Mouse (Mus musculus): ENCODE measurements around the gene Pakap.

DNA sequence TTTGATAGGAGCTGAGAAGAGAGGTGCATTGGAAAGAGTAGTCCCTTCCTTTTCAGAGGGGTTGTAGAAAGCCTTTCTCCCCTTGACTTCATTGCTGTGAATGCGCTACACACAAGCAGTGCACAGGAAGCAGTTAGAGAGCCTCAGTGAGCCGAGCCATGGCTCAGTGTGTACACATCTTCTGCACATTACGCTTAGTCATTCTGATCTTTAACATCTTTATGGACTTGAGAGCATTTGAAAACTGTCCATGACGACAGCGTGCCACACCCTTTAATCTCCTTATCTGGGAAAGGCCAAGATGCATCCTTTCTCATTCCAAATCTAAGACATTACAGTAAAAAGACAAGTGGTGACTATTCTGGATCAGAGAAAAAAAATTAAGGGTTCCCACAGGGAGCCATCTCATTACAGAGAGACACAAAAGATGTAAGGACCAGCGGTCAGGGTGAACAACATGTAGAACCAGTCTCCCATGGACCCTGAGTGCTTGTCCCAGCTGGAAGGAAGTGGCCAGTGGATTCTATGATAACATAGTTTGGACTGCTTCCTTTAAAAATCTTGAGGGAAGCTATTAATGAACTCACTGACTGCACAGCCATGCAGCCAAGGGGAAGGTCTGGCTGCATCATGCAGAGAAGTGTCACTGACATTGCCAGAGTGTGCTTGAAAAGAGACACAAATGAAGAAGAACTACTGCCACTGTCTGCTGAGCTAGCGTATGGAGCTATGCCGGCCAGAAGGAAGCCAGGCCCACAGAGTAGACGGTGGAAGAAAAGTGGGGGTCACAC, 42.6 kb upstream of the Pakap start:
- TF ChIP-seq CTCF (IDR thresholded peaks at IDR 0.05; ENCODE audit: borderline replicate concordance, extremely low read depth, insufficient read depth, insufficient read length) (no peak), POLR2A (IDR thresholded peaks at IDR 0.05; ENCODE audit: borderline replicate concordance, extremely low read depth, insufficient read depth, insufficient read length, poor library complexity, severe bottlenecking) (no peak)
